Mouse (Mus musculus): ENCODE results near the gene Dock8. TPM values are rescaled to one million over a fixed set of nuclear protein-coding genes. Genes with fewer than 3 reads are reported as not detected.

Dock8 gene
- polyA plus RNA-seq, 1 experiment from 2014 or later, result 2.2 TPM

- no peaks in the 10 kb centered on the region; the same call in 1 of the 2 replicates for H3K4me1 ChIP-seq (replicated peaks)
- H3K27ac ChIP-seq, result no peak overlapping the region
- ATAC-seq (ENCODE audit: low FRiP score), result no peak
- no peak overlapping the region for H3K4me2 ChIP-seq
- H3K4me3 ChIP-seq, result no peak overlapping the region
- 87% methylated on average over 5 of the region's 5 CpGs for WGBS
- H3K36me3 ChIP-seq, result no peaks in the 10 kb centered on the region
- no peaks in the 10 kb centered on the region for H3K9me3 ChIP-seq
- no peak overlapping the region for H3K9ac ChIP-seq
- no peaks in the 10 kb centered on the region for H3K27me3 ChIP-seq
Observed at GRCm38 (mm10) chr19:25186316-25186715, 187.0 kb downstream of the Dock8 start.

GRCm38 (mm10) chr19:25187681-25188080 is 188.3 kb downstream of the Dock8 start:
- Histone ChIP-seq H3K9ac (no peak overlapping the region), H3K27ac (no peak overlapping the region), H3K4me2 (no peak overlapping the region), H3K4me3 (no peak overlapping the region), H3K9me3 (no peaks in the 10 kb centered on the region), H3K27me3 (no peaks in the 10 kb centered on the region), H3K4me1 (replicated peaks) (no peaks in the 10 kb centered on the region; the same call in 1 of the 2 replicates), H3K36me3 (no peaks in the 10 kb centered on the region)
- 79% methylated on average over 18 of the region's 18 CpGs for WGBS
- no peak for ATAC-seq (ENCODE audit: low FRiP score)

- Histone ChIP-seq H3K4me1 (replicated peaks) (no peaks in the 10 kb centered on the region), H3K4me2 (no peak overlapping the region), H3K27ac (no peak overlapping the region), H3K9ac (no peak overlapping the region), H3K4me3 (no peak overlapping the region), H3K9me3 (no peaks in the 10 kb centered on the region), H3K27me3 (no peaks in the 10 kb centered on the region), H3K36me3 (no peaks in the 10 kb centered on the region)
- ATAC-seq (ENCODE audit: low FRiP score), result no peak
- 97% methylated on average over 9 of the region's 9 CpGs for WGBS
Observed at GRCm38 (mm10) chr19:25193751-25194150, 194.4 kb downstream of the Dock8 start.

- WGBS, result 69% methylated on average over 13 of the region's 13 CpGs
- H3K36me3 ChIP-seq, result no peaks in the 10 kb centered on the region
Observed at GRCm38 (mm10) chr19:25200081-25200860, 200.9 kb downstream of the Dock8 start.

GRCm38 (mm10) chr19:25203077-25203476 is 203.7 kb downstream of the Dock8 start:
- Histone ChIP-seq H3K36me3 (no peaks in the 10 kb centered on the region), H3K4me2 (no peak overlapping the region), H3K27ac (no peak overlapping the region), H3K4me3 (no peak overlapping the region), H3K9ac (no peak overlapping the region), H3K27me3 (peaks cover 7% of the 10 kb centered on the region; the same call in 1 of the 2 replicates), H3K9me3 (no peaks in the 10 kb centered on the region), H3K4me1 (replicated peaks) (peaks cover 17% of the 10 kb centered on the region)
- no peak for ATAC-seq (ENCODE audit: low FRiP score)
- WGBS, result 83% methylated on average over 12 of the region's 12 CpGs

More at GRCm38 (mm10) chr19:25200081-25200860, 200.9 kb downstream of the Dock8 start:
- H3K4me3 ChIP-seq, result no peak overlapping the region
- H3K4me1 ChIP-seq (replicated peaks), result peaks cover 6% of the 10 kb centered on the region
- no peak overlapping the region for H3K9ac ChIP-seq
- no peak for ATAC-seq (ENCODE audit: low FRiP score)
- H3K27me3 ChIP-seq, result no peaks in the 10 kb centered on the region
- no peak overlapping the region for H3K4me2 ChIP-seq
- H3K9me3 ChIP-seq, result no peaks in the 10 kb centered on the region
- no peak overlapping the region for H3K27ac ChIP-seq

GRCm38 (mm10) chr19:25206969-25207368 is 207.6 kb downstream of the Dock8 start:
- Histone ChIP-seq H3K4me2 (no peak overlapping the region), H3K4me1 (replicated peaks) (peaks cover 17% of the 10 kb centered on the region), H3K4me3 (no peak overlapping the region), H3K27me3 (peaks cover 18% of the 10 kb centered on the region), H3K9me3 (no peaks in the 10 kb centered on the region), H3K27ac (no peak overlapping the region), H3K9ac (no peak overlapping the region), H3K36me3 (no peaks in the 10 kb centered on the region)
- no peak for ATAC-seq (ENCODE audit: low FRiP score)
- 59% methylated on average over 12 of the region's 12 CpGs for WGBS

- H3K4me1 ChIP-seq (replicated peaks), result peaks cover 17% of the 10 kb centered on the region
- 0 out of 2 replicates have a peak, but pooled peaks have one; percentile 32 for ATAC-seq (ENCODE audit: low FRiP score)
- H3K27me3 ChIP-seq, result peaks cover 18% of the 10 kb centered on the region
- H3K4me2 ChIP-seq, result peak overlapping the region; percentile 51
- H3K36me3 ChIP-seq, result no peaks in the 10 kb centered on the region
- H3K9me3 ChIP-seq, result no peaks in the 10 kb centered on the region
- peak overlapping the region; percentile 19; the same call in 1 of the 2 replicates for H3K4me3 ChIP-seq
- peak overlapping the region; percentile 40; the same call in 1 of the 2 replicates for H3K27ac ChIP-seq
- 8% methylated on average over 23 of the region's 23 CpGs for whole genome bisulfite sequencing
- H3K9ac ChIP-seq, result peak overlapping the region; percentile 53; the same call in 1 of the 2 replicates
Observed at GRCm38 (mm10) chr19:25207731-25208361, 208.5 kb downstream of the Dock8 start.

GRCm38 (mm10) chr19:25208596-25209110 is 209.3 kb downstream of the Dock8 start:
- no peaks in the 10 kb centered on the region for H3K36me3 ChIP-seq
- WGBS, result 63% methylated on average over 11 of the region's 11 CpGs
- no peak for ATAC-seq (ENCODE audit: low FRiP score)
- H3K9me3 ChIP-seq, result 0 out of 2 replicates have a peak, but pooled peaks cover 6% of the 10 kb centered on the region
- no peak overlapping the region for H3K4me3 ChIP-seq
- no peak overlapping the region for H3K9ac ChIP-seq
- H3K27ac ChIP-seq, result no peak overlapping the region
- H3K4me2 ChIP-seq, result peak overlapping the region; percentile 51; the same call in 1 of the 2 replicates
- H3K27me3 ChIP-seq, result peaks cover 18% of the 10 kb centered on the region
- peaks cover 17% of the 10 kb centered on the region for H3K4me1 ChIP-seq (replicated peaks)

- ATAC-seq (ENCODE audit: low FRiP score), result no peak
- 78% methylated on average over 2 of the region's 2 CpGs for WGBS
- Histone ChIP-seq H3K27ac (no peak overlapping the region), H3K9ac (no peak overlapping the region), H3K4me1 (replicated peaks) (no peaks in the 10 kb centered on the region), H3K36me3 (no peaks in the 10 kb centered on the region), H3K9me3 (no peaks in the 10 kb centered on the region), H3K4me3 (no peak overlapping the region), H3K4me2 (no peak overlapping the region), H3K27me3 (no peaks in the 10 kb centered on the region)
Observed at GRCm38 (mm10) chr19:25220611-25221010, 221.3 kb downstream of the Dock8 start.

GRCm38 (mm10) chr19:25221964-25222640 is 222.8 kb downstream of the Dock8 start:
- no peak overlapping the region for H3K4me2 ChIP-seq
- ATAC-seq (ENCODE audit: low FRiP score), result no peak
- no peaks in the 10 kb centered on the region for H3K4me1 ChIP-seq (replicated peaks)
- H3K9ac ChIP-seq, result no peak overlapping the region
- no peaks in the 10 kb centered on the region for H3K27me3 ChIP-seq
- H3K36me3 ChIP-seq, result no peaks in the 10 kb centered on the region
- no peaks in the 10 kb centered on the region for H3K9me3 ChIP-seq
- H3K27ac ChIP-seq, result no peak overlapping the region
- no peak overlapping the region for H3K4me3 ChIP-seq
- WGBS, result 68% methylated on average over 9 of the region's 9 CpGs

GRCm38 (mm10) chr19:25230058-25230974 is 231.0 kb downstream of the Dock8 start:
- Histone ChIP-seq H3K4me1 (replicated peaks) (no peaks in the 10 kb centered on the region), H3K27me3 (peaks cover 5% of the 10 kb centered on the region), H3K27ac (no peak overlapping the region), H3K36me3 (no peaks in the 10 kb centered on the region), H3K9me3 (no peaks in the 10 kb centered on the region), H3K9ac (no peak overlapping the region), H3K4me2 (no peak overlapping the region), H3K4me3 (no peak overlapping the region)
- WGBS, result 72% methylated on average over 4 of the region's 4 CpGs
- ATAC-seq (ENCODE audit: low FRiP score), result no peak
